Mouse (Mus musculus) ES-CJ7 (cell line): ENCODE measurements around the gene Rgmb.
A peak's percentile ranks its signal among the peaks of the same experiment; 100 is the strongest.

Source experiments
- DNase-seq: peaks from one replicate; pipeline ENCODE4 v3.0.0; 2011; ENCODE audit warnings: low read depth, low spot score

The Rgmb gene

GRCm38 (mm10) chr17:15822376-15822775 lies 8.5 kb downstream of the Rgmb start:
- DNase-seq, result no peak

GRCm38 (mm10) chr17:15821706-15822105 lies 9.1 kb downstream of the Rgmb start:
- DNase-seq, result no peak

- no peak for DNase-seq
Observed at GRCm38 (mm10) chr17:15820761-15821160, 10.1 kb downstream of the Rgmb start.

GRCm38 (mm10) chr17:15820146-15820545 lies 10.7 kb downstream of the Rgmb start:
- no peak for DNase-seq

- DNase-seq, result no peak
Observed at GRCm38 (mm10) chr17:15818372-15818771, 12.5 kb downstream of the Rgmb start.

- DNase-seq, result no peak
Observed at GRCm38 (mm10) chr17:15817634-15818033, 13.2 kb downstream of the Rgmb start.

- no peak for DNase-seq
Observed at GRCm38 (mm10) chr17:15817096-15817450, 13.8 kb downstream of the Rgmb start.

GRCm38 (mm10) chr17:15816379-15817095 lies 14.3 kb downstream of the Rgmb start:
- no peak for DNase-seq

- DNase-seq, result no peak
Observed at GRCm38 (mm10) chr17:15815312-15816018, 15.4 kb downstream of the Rgmb start.

- no peak for DNase-seq
Observed at GRCm38 (mm10) chr17:15813658-15814212, 17.1 kb downstream of the Rgmb start.

GRCm38 (mm10) chr17:15812136-15812778 lies 18.6 kb downstream of the Rgmb start:
- DNase-seq, result no peak

GRCm38 (mm10) chr17:15809949-15810348 lies 20.9 kb downstream of the Rgmb start:
- no peak for DNase-seq

GRCm38 (mm10) chr17:15808468-15809374 lies 22.1 kb downstream of the Rgmb start:
- no peak for DNase-seq

- no peak for DNase-seq
Observed at GRCm38 (mm10) chr17:15808015-15808414, 22.8 kb downstream of the Rgmb start.

- no peak for DNase-seq
Observed at GRCm38 (mm10) chr17:15807295-15807984, 23.4 kb downstream of the Rgmb start.

GRCm38 (mm10) chr17:15804008-15804812 lies 26.6 kb downstream of the Rgmb start:
- DNase-seq, result peak; percentile 21

GRCm38 (mm10) chr17:15799195-15799793 lies 31.5 kb downstream of the Rgmb start:
- DNase-seq, result no peak

- no peak for DNase-seq
Observed at GRCm38 (mm10) chr17:15790716-15791115, 40.1 kb downstream of the Rgmb start.

- DNase-seq, result peak; percentile 21
Observed at GRCm38 (mm10) chr17:15787036-15787435, 43.8 kb downstream of the Rgmb start.
